Mouse (Mus musculus) skeletal muscle tissue, adult 2 months (tissue): ENCODE data around the gene Serac1.

ENCODE experiments used
- DNase-seq: peaks from one replicate; pipeline ENCODE4 v3.0.0-alpha.2; 2012; ENCODE audit warnings: low read depth, low spot score

Gene Serac1

GRCm38 (mm10) chr17:6005638-6006471, 73.7 kb downstream of the Serac1 start:
- peak; percentile 82 for DNase-seq

GRCm38 (mm10) chr17:6005246-6005637, 74.3 kb downstream of the Serac1 start:
- no peak for DNase-seq

- no peak for DNase-seq
These were observed 75.9 kb downstream of the Serac1 start for GRCm38 (mm10) chr17:6003661-6004060.

- no peak for DNase-seq
These were observed 77.0 kb downstream of the Serac1 start for GRCm38 (mm10) chr17:6002563-6002962.

GRCm38 (mm10) chr17:6001836-6002235, 77.7 kb downstream of the Serac1 start:
- DNase-seq = no peak

GRCm38 (mm10) chr17:6001389-6001788, 78.2 kb downstream of the Serac1 start:
- DNase-seq = no peak

- DNase-seq = no peak
These were observed 78.6 kb downstream of the Serac1 start for GRCm38 (mm10) chr17:6000864-6001319.

GRCm38 (mm10) chr17:5999039-5999543, 80.5 kb downstream of the Serac1 start:
- no peak for DNase-seq

GRCm38 (mm10) chr17:5998235-5998500, 81.4 kb downstream of the Serac1 start:
- DNase-seq = no peak

- peak; percentile 91 for DNase-seq
These were observed 81.9 kb downstream of the Serac1 start for GRCm38 (mm10) chr17:5997380-5998234.

GRCm38 (mm10) chr17:5996589-5996988, 83.0 kb downstream of the Serac1 start:
- DNase-seq = peak; percentile 77

- no peak for DNase-seq
These were observed 84.9 kb downstream of the Serac1 start for GRCm38 (mm10) chr17:5994606-5995005.

- no peak for DNase-seq
These were observed 85.8 kb downstream of the Serac1 start for GRCm38 (mm10) chr17:5993581-5994260.

GRCm38 (mm10) chr17:5992866-5993580, 86.5 kb downstream of the Serac1 start:
- DNase-seq = no peak
